Mouse (Mus musculus) intestine, embryonic 16.5 days (tissue): ENCODE measurements around the gene Gm34653. TPM values are rescaled to one million over a fixed set of nuclear protein-coding genes. Genes with fewer than 3 reads are reported as not detected.
"Not testable (repeated sequence)": the region's sequence is repeated elsewhere in the genome, so short reads cannot be mapped to it uniquely, and the experiment has no call there.

ENCODE experiments used
- ATAC-seq: fragments of 200-750 bp; cut with Nextera tagmentation; 2 replicates; pipeline ENCODE4 v1.8.0; 2017; ENCODE audit warnings: moderate TSS enrichment, moderate library complexity
- H3K27ac ChIP-seq: fragments of 300-500 bp; sonication (generic); 2 replicates; pipeline ENCODE4 v1.5.1; 2014; ENCODE audit warnings: mild to moderate bottlenecking, low read length
- H3K27me3 ChIP-seq: fragments of 300-500 bp; sonication (generic); replicated peaks from 2 replicates; pipeline ENCODE4 v1.6.1; 2014; ENCODE audit warnings: low read length, control low read depth, mixed read lengths; ENCODE audit not compliant: control insufficient read depth, insufficient read depth
- H3K36me3 ChIP-seq: fragments of 300-500 bp; sonication (generic); 2 replicates; pipeline ENCODE4 v1.6.1; 2014; ENCODE audit warnings: low read length, control low read depth; ENCODE audit not compliant: control insufficient read depth, insufficient read depth
- H3K4me1 ChIP-seq: fragments of 300-500 bp; sonication (generic); 2 replicates; pipeline ENCODE4 v1.6.1; 2014; ENCODE audit warnings: low read length, control low read depth, mixed read lengths; ENCODE audit not compliant: control insufficient read depth, insufficient read depth
- H3K4me2 ChIP-seq: fragments of 300-500 bp; sonication (generic); 2 replicates; pipeline ENCODE4 v1.6.1; 2014; ENCODE audit warnings: low read depth, low read length, control low read depth
- H3K4me3 ChIP-seq: fragments of 300-500 bp; sonication (generic); 2 replicates; pipeline ENCODE4 v1.5.1; 2014; ENCODE audit warnings: mild to moderate bottlenecking, low read length
- H3K9ac ChIP-seq: fragments of 300-500 bp; sonication (generic); 2 replicates; pipeline ENCODE4 v1.6.1; 2014; ENCODE audit warnings: low read depth, low read length
- H3K9me3 ChIP-seq: fragments of 300-500 bp; sonication (generic); 2 replicates; pipeline ENCODE4 v1.6.1; 2016; ENCODE audit warnings: low read length, control low read depth; ENCODE audit not compliant: control insufficient read depth
- WGBS: fragments of 180-500 bp; shearing (Covaris S2); extraction: QIAGEN DNeasy Blood & Tissue Kit; methylation state at CpG from one replicate; pipeline ENCODE4 v1.1.7; 2014; 5-methylcytosine and 5-hydroxymethylcytosine counted together
- polyA plus RNA-seq: library from polyadenylated mRNA; unstranded; fragments of >200 nt; fragmentation: Nextera tagmentation; extraction: Ambion mirVana; gene quantifications from 2 replicates; pipeline ENCODE4 v1.2.1, GENCODE M21; 2015

The Gm34653 gene
- polyA plus RNA-seq, result not detected in 2 replicates

DNA sequence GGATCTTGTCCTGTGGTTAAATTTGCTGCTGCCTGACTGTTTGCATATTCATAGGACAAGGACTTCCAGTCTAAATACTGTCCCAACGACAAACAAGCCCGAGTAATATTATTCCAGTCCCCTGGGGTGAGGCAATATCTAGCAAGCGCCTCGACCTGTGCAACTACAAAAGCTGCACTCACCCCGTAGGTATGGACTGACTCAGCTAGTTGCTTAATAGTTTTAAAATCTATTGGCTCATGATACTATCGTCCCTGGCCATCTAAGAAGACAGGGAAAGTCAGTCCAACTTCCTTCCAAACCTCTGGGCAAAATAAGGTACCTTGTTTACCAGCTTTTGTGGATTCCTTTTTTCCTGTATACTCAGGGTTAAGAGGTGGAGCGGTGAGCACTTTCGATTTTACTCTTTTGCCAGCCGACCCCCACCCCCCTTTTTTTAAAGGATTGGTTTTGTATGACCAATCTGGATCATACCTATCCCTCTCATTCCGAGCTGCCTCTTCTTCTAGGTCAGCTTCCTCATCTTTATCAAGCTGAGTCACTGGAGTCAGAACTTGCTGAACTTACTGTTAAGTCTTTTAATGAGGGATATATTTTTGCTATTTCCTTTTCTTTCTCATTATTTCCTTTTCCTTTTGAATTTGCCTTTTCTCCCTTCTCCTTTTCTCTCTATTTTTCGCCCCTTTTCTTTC is at the start of gene Gm34653:
Gm34653 (plus strand) TSS at position 242 of the 692 bp plus-strand sequence.
- not testable (repeated sequence) for H3K4me1 ChIP-seq, ATAC-seq, H3K9ac ChIP-seq, H3K4me2 ChIP-seq, H3K27me3 ChIP-seq, H3K9me3 ChIP-seq, H3K27ac ChIP-seq, H3K36me3 ChIP-seq, H3K4me3 ChIP-seq
- WGBS, result 70% methylated on average over 11 of the region's 11 CpGs

DNA sequence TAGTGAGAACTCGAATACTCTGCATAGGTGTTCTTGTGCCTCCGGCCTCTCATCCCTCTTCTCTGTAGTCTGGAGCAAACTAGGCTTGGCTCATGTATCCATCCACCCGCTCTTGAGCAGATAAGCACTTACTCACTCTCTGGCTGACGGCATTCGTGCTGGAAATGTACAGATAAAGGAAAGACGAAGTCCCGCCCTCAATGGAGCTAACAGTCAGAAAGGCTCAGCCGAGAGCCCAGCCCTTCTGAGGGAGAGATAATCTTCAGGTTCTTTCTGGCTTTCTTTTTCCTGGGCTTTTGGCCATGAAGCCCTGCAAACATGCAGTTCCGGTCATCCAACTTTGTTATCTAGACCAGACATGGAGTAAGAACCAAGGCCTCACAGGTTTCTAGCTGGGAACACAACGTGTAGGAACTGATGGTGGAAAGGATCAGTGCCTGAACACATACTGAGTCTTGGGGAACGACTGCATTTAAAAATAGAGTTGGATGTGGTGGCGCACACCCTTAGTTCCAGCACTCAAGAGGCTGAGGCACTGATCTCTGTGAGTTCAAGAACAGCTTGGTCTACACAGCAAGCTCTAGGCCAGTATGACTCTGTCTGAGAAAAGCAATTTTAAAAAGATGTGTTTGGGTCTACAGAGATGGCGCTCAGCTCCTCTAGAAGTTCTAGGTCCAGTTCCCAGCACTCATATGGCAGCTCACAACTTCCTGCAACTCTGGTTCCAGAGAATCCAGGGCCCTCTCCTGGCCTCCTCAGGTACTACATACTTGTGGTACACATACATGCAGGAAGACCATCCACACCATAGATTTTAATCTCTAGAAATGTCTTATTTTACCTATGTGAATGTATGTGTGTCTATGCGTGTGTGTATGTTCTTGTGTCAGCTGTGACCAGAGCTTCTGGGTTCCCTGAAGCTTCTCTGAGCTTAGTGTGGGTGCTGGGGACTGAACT is 49.5 kb upstream of the Gm34653 start:
- WGBS, result 83% methylated on average over 14 of the region's 14 CpGs
- Histone ChIP-seq H3K9me3 (no peaks in the 10 kb centered on the region), H3K36me3 (peaks cover 11% of the 10 kb centered on the region), H3K4me1 (no peaks in the 10 kb centered on the region), H3K27ac (no peak overlapping the region), H3K27me3 (no peaks in the 10 kb centered on the region), H3K9ac (no peak overlapping the region), H3K4me3 (no peak overlapping the region), H3K4me2 (no peak overlapping the region)
- peak; percentile 87 for ATAC-seq

DNA sequence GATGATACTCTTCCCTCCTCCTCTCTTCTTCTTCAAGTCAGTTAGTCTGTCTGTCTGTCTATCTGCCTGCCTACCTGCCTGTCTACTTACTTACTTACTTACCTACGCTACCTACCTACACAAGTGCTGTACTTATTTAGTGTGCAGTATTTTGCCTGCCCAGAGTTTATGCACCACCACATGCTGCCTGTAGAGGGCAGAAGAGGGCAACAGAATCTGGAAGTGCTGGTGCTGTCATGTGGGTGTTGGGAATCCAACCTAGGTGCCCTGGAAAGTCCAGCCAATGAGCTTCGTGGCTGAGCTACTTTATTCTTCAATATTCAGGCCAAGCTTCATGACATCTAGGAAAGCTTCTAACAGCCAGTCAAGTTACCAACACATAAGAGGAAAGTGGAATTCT is 48.7 kb upstream of the Gm34653 start:
- Histone ChIP-seq H3K36me3 (peaks cover 11% of the 10 kb centered on the region), H3K27me3 (no peaks in the 10 kb centered on the region), H3K4me2 (no peak overlapping the region), H3K9me3 (no peaks in the 10 kb centered on the region), H3K4me3 (no peak overlapping the region), H3K4me1 (no peaks in the 10 kb centered on the region), H3K27ac (no peak overlapping the region), H3K9ac (no peak overlapping the region)
- no peak for ATAC-seq
- WGBS, result 91% methylated on average over 2 of the region's 2 CpGs

DNA sequence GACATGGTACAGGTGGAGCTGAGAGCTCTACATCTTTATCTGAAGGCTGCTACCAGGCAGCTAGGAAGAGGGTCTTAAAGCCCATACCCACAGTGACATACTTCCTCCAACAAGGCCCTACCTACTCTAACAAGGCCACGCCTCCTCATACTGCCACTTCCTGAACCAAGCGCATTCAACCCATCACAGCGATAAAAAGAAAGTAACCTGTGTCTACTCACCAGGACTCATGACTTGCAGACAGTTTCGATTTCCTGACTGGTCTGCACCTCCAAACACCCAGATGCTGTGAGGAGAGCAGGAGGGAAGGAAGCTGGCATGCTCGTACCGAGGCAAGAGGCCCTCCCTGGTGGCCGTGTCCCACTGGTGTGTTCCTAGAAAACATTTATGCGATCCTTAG is 42.5 kb upstream of the Gm34653 start:
- H3K9ac ChIP-seq, result no peak overlapping the region
- ATAC-seq, result no peak
- no peak overlapping the region for H3K4me3 ChIP-seq
- no peak overlapping the region for H3K27ac ChIP-seq
- H3K27me3 ChIP-seq, result no peaks in the 10 kb centered on the region
- H3K9me3 ChIP-seq, result no peaks in the 10 kb centered on the region
- 92% methylated on average over 8 of the region's 8 CpGs for WGBS
- H3K36me3 ChIP-seq, result peaks cover 6% of the 10 kb centered on the region
- H3K4me2 ChIP-seq, result no peak overlapping the region
- H3K4me1 ChIP-seq, result no peaks in the 10 kb centered on the region

DNA sequence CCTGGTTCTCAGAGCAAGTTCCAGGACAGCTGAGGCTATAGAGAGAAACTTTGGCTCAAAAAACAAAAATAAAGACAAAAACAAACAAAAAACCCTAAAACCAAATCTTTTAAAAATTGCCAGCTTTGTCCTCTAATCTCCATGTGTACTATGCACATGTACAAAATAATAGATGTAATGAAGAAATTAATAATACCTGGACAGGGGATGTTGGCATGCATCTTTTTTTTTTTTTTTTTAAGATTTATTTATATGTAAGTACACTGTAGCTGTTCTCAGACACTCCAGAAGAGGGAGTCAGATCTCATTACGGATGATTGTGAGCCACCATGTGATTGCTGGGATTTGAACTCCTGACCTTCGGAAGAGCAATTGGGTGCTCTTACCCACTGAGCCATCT is 40.3 kb upstream of the Gm34653 start:
- H3K27ac ChIP-seq, H3K9me3 ChIP-seq, H3K9ac ChIP-seq, H3K36me3 ChIP-seq, H3K4me3 ChIP-seq, ATAC-seq, H3K4me1 ChIP-seq, H3K27me3 ChIP-seq, H3K4me2 ChIP-seq: not testable (repeated sequence)
- 83% methylated on average over 2 of the region's 2 CpGs for WGBS

DNA sequence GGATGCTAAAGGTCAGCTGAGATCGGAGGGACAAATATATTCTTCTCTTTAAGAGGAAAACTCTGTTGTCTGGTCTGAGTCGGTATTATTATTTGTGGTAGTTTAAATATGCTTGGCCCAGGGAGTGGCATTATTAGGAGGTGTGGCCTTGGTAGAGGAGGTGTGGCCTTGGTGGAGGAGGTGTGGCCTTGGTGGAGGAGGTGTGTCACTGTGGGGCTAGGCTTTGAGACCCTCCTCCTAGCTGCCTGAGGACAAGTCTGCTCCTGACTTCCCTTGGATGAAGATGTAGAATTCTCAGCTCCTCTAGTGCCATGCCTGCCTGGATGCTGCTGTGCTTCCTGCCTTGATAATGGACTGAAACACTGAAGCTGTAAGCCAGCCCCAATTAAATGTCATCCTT is 38.3 kb upstream of the Gm34653 start:
- H3K4me2 ChIP-seq, result no peak overlapping the region
- H3K9ac ChIP-seq, result no peak overlapping the region
- H3K27ac ChIP-seq, result no peak overlapping the region
- H3K4me1 ChIP-seq, result peaks cover 4% of the 10 kb centered on the region
- H3K9me3 ChIP-seq, result no peaks in the 10 kb centered on the region
- no peak overlapping the region for H3K4me3 ChIP-seq
- WGBS, result 94% methylated on average over 2 of the region's 2 CpGs
- no peak for ATAC-seq
- no peaks in the 10 kb centered on the region for H3K27me3 ChIP-seq
- H3K36me3 ChIP-seq, result no peaks in the 10 kb centered on the region; the same call in 1 of the 2 replicates

DNA sequence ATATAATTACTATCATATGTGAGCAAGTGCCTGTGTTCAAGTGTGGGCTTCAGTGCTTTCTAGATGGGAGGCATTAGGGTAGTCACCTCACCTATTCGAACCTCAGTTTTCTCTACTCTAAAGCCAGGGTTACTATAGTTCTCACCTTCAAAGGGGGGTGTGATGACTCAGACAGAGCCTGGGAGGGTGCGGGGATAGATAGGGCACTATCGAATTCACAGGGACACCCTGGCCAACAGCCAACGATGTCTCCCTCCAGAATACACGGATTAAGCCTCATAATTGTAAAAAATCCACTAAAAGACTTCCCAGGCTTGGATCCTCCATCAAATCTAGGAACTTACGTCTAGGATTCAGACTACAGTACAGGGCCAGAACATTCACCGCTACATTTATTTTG is 37.4 kb upstream of the Gm34653 start:
- no peak for ATAC-seq
- Histone ChIP-seq H3K27ac (no peak overlapping the region), H3K9me3 (no peaks in the 10 kb centered on the region), H3K4me3 (no peak overlapping the region), H3K4me1 (peaks cover 10% of the 10 kb centered on the region), H3K27me3 (no peaks in the 10 kb centered on the region), H3K36me3 (no peaks in the 10 kb centered on the region; the same call in 1 of the 2 replicates), H3K9ac (no peak overlapping the region), H3K4me2 (no peak overlapping the region)
- WGBS, result 96% methylated on average over 7 of the region's 7 CpGs

DNA sequence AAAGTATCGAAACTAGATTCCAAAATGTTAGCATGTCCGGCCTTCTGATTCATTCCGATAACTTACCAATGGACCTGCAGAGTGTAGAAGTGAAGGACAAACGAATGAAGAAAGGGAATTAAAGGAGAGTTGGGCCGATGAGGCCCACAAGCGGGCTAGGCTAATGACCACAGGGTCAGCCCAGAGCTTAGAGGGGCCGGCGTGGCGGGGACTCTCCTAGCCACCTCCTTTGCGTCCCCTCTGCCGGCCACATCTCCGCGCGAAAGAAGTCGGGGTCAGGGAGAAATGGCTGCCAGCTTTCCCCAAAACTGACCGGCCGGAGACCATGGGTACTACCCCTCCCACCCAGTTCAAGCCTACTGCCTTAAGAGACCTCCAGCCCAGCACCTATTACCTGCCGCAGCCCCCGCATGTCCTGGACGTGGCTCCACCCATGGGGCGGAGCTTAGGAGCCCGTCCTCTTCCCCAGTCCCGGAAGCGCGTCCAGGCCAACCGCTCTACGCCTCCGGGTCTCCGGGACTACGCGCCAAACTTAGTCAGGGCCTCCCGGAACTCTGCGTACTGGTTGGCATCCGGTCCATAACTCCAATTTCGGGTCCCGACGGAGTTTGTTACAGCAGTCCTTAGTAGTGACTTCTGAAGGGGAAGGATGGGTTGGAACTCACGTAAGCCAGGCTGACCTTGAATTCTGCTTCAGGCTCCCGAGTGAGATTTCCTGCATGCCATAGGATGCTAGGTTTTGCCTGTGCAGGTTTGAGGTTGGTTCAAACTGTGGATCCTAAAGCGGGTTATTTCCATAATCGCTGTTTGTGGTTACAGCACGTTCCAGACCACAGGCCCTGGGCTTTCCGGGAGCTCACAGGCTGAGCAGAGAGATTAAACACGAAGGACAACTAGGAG is 33.2 kb upstream of the Gm34653 start, which contains the start of gene Rabepk:
Rabepk (minus strand) TSS at position 556 of the 900 bp plus-strand sequence.
- Histone ChIP-seq H3K4me3 (peak within 1 kb of the TSS; percentile 83), H3K27me3 (no peaks in the 10 kb centered on the region), H3K9ac (peak within 1 kb of the TSS; percentile 74), H3K27ac (peak within 1 kb of the TSS; percentile 87), H3K9me3 (no peaks in the 10 kb centered on the region), H3K36me3 (no peaks in the 10 kb centered on the region), H3K4me1 (peaks cover 20% of the 10 kb centered on the region), H3K4me2 (peak within 1 kb of the TSS; percentile 84)
- peak; percentile 82 for ATAC-seq
- WGBS, result 3% methylated on average over 40 of the region's 44 CpGs

DNA sequence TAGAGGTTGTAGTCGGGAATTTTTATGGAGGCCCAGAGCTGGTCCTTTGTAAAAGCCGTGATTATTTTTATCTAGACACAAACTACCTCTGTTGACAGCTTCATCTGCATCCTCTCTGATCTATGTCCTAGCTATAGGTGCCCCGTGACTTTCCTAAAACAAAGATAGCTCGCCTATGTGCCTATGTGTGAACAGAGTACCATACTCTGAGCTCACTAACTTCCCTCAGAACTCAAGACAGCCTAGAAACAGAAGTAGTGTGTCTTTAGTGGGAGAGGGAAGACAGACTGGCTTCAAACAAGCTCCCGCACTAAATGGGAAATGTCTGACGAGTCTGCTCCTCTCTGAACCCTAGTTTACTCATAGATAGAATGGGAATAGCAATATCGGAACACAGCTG is 32.4 kb upstream of the Gm34653 start:
- H3K4me2 ChIP-seq, result peak overlapping the region; percentile 84
- peak overlapping the region; percentile 87 for H3K27ac ChIP-seq
- no peak for ATAC-seq
- no peaks in the 10 kb centered on the region for H3K27me3 ChIP-seq
- H3K36me3 ChIP-seq, result no peaks in the 10 kb centered on the region
- peaks cover 20% of the 10 kb centered on the region for H3K4me1 ChIP-seq
- H3K4me3 ChIP-seq, result peak overlapping the region; percentile 83
- WGBS, result 81% methylated on average over 7 of the region's 7 CpGs
- peak overlapping the region; percentile 74 for H3K9ac ChIP-seq
- H3K9me3 ChIP-seq, result no peaks in the 10 kb centered on the region
